Mouse (Mus musculus) adrenal gland, postnatal 36 days (tissue): ENCODE results near the gene Ush1g. TPM values are rescaled to one million over a fixed set of nuclear protein-coding genes. Genes with fewer than 3 reads are reported as not detected.
A peak's percentile ranks its signal among the peaks of the same experiment; 100 is the strongest.

Experiments
- DNase-seq, 2 experiments: peaks; one replicate each; pipeline ENCODE4 v3.0.0; 2021; ENCODE audit warnings: mixed read lengths in 1 of 2
- total RNA-seq, 2 experiments: library from RNA; stranded (reverse); gene quantifications; 2 replicates each; pipeline ENCODE4 v1.2.3; 2021

Gene Ush1g
- total RNA-seq, 2 experiments from 2014 or later = 0.40 to 0.49 TPM

DNA sequence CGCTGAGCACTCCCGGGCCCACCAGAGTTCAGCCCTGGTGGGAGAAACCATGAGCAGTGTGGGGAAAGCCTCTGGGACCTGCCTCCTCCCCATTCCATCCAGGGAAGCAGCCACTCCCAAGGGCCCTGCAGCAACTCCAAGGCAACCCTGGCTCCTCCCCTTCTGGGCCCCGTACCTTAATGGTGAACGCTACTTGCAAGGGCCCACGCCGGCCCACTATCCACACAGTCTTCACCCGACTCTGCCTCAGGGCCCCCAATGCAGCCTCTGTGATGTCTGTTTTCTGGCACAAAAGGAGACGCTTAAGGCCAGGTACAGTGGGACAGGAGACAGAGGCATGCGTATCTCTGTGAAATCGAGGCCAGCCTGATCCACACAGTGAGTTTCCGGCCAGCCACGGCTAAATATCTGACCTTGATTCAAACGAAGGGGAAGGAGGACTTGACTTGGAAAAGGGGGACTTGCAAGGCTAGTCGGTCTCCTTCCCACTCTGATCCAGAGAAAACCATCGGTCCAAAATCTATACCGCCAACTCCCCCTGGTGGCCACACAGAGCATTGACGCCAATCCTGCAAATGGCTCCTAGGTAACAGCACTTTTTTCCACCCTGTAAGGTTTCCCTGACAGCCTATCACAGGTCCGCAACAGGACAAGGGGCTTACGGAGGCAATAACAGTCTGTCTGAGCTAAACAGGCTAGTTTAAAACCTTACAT is 51.5 kb downstream of the Ush1g start:
- peak; percentile 79 to 84 for DNase-seq

DNA sequence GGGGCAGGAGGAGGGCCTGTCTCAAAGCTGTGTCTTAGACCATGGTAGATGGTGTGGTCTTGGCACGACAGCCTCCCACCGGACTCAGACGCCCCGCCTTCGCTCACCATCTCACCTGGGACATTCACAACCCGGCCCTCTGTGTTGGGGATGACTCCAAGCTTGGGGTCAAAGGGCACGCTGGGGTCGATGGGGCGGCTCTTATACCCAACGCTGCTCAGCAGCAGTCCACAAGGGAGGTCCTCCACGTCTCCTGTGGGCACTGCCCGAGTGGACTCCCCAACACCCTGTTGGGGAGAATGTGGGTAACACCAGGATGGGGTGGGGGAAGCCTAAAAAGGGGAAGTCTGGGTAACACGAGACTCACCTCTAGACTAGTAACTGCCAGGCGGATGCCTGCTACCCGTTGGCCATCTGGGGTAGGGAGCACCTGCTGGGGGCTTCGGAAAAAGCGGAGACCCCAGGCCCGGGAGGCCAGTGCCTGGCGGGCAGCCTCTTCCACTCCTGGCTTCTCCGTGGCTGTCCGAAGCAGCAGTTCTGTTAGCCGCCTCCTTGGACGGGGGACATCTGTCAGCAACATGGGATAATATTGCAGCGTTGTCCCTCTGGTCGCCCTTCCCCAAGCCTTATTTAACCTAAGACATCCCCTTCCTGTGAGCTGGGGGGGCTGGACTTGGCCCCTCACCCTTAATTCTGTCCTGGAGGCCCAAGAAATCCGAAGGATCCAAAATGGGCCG is 52.3 kb downstream of the Ush1g start:
- no peak for DNase-seq

- peak in 1 of 2 experiments; percentile 29 for DNase-seq
These were observed 53.9 kb downstream of the Ush1g start for GRCm38 (mm10) chr11:115267958-115268357.

DNA sequence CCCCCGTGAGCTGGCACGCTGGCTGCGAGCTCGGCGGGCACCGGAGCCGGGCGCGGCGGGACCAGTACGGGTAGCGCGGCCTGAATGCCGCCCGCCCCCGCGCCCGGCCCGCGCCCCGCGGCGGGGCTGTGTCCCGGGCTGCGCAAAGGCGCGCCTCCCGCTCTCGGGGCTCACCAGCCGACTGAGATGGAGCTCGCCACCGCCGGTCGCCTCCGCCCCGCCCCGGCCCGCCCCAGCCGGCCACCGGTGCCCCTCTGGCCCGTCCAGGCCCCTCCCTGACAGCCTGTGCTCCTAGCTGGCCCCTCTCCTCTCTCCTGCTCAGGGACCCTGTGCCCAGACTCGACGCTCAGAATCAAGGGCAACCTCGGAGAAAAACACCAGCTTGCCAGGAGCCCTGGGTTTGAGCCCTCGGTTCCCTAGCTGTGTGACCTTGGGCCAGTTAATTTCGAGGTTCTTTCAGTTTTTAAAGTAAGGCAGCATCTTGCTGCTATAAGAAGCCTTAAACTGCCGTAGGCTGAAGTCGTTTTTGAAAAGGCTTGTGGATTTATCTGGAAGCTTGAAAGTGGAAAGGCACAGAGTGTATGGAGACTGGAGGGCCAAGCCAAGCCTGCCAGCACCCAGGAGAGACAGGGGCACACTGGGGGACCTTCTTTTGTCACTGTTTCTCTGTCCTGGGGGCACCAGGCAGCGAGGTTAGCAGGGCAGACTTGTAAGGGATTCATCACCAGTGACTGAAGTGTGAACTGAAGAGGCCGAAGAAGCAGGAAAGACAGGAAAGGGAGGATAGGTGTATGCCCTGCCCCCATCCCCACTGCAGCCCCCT is 54.6 kb downstream of the Ush1g start, which contains the start of gene Grin2c:
Gene Grin2c (minus strand): TSS at position 183 of the 823 bp plus-strand sequence.
- DNase-seq = peak; percentile 66 to 68

DNA sequence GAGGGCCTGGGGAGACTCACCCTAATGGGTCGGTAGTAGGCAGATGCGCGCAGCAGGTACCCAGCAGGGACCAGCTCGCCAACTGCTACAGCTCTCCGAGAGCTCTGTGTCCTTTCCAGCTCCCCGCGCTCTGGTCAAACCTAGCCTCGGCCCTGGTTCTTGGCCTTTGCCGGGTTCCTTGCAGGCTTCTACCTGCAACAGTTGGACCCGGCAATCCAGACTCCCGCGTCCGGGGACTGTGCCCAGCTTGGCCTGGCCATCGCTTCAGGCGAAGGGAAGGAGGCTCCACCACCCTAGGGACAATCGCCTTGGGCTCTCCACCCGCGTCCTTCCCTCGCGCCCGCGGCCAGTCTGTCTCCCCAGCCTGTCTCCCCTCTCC is 55.5 kb downstream of the Ush1g start:
- DNase-seq = peak; percentile 50 to 61

DNA sequence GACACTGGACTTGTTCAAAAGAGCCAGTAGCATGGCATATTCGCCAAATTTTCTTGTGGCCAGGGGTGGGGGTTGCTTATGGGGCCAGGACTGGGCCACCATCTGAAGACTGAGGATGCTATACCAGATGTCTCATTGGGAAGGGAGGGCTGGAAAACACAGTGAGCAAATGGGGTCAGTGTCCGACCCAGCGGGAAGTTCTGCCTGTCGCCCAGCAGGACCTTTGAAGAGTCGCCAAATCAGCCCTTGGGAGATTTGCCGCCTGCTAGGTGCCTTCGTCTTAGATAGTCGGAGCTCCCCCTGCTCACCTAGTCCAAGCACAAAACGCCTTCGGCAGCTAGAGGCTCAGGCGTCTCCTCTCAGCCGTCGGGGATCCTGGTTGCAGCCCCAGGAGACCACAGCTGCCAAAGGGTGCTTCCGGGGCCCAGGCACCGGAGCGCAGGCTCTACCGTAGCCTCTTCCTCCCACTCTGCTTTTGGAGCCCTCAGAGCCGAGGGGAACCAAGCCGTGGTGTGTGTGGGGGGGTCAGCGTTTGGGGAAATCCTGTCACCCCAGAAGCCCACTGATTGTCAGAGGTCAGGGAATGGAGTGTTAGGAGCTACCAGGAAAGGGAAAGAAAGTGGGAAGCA is 56.0 kb downstream of the Ush1g start:
- DNase-seq = peak in 1 of 2 experiments; percentile 27

Other genes starting within 250 kb of the Ush1g start
- gene Rab37, start 230.6 kb downstream of the Ush1g start, total RNA-seq = under 1 TPM; 0.56 TPM
- 1 to 10 TPM in 1 of 2 experiments, under 1 TPM in 1; 0.69 to 1.0 TPM for gene Cd300lf, start 188.0 kb downstream of the Ush1g start, total RNA-seq
- gene Slc9a3r1, start 158.7 kb downstream of the Ush1g start, total RNA-seq = 10 to 100 TPM; 18.1 to 20.3 TPM
- 10 to 100 TPM; 19.9 to 23.2 TPM for gene Tmem104, start 134.6 kb downstream of the Ush1g start, total RNA-seq
- gene Nat9, start 134.2 kb downstream of the Ush1g start, total RNA-seq = 10 to 100 TPM; 26.7 to 29.4 TPM
- 1 to 10 TPM; 1.7 to 4.6 TPM for gene Grin2c, start 54.8 kb downstream of the Ush1g start, total RNA-seq
- 1,000 to 10,000 TPM; 1,168 to 1,492 TPM for gene Fdxr, start 45.0 kb downstream of the Ush1g start, total RNA-seq
- gene Fads6, start 24.4 kb downstream of the Ush1g start, total RNA-seq = 10 to 100 TPM; 47.5 to 75.9 TPM
- not detected for gene Otop2, start 14.9 kb downstream of the Ush1g start, total RNA-seq
- gene Otop3, start 12.7 kb upstream of the Ush1g start, total RNA-seq = not detected
- 10 to 100 TPM; 16.2 to 38.1 TPM for gene Hid1, start 45.7 kb upstream of the Ush1g start, total RNA-seq
- 100 to 1,000 TPM in 1 of 2 experiments, 10 to 100 TPM in 1; 82.1 to 136 TPM for gene Cdr2l, start 59.9 kb upstream of the Ush1g start, total RNA-seq
- 100 to 1,000 TPM; 147 to 162 TPM for gene Mrpl58, start 81.7 kb upstream of the Ush1g start, total RNA-seq
- 100 to 1,000 TPM; 567 to 597 TPM for gene Atp5h, start 97.9 kb upstream of the Ush1g start, total RNA-seq
- 10 to 100 TPM; 43.8 to 70.0 TPM for gene Kctd2, start 98.1 kb upstream of the Ush1g start, total RNA-seq
- under 1 TPM in 1 of 2 experiments, not detected in 1; 0.17 TPM for gene Trim80, start 118.5 kb upstream of the Ush1g start, total RNA-seq
- gene Slc16a5, start 140.4 kb upstream of the Ush1g start, total RNA-seq = under 1 TPM in 1 of 2 experiments, not detected in 1; 0.53 TPM
- 1 to 10 TPM; 7.3 to 8.2 TPM for gene Armc7, start 153.6 kb upstream of the Ush1g start, total RNA-seq
- gene Nt5c, start 169.8 kb upstream of the Ush1g start, total RNA-seq = 100 to 1,000 TPM in 1 of 2 experiments, 10 to 100 TPM in 1; 98.5 to 161 TPM
- gene Jpt1, start 192.3 kb upstream of the Ush1g start, total RNA-seq = 100 to 1,000 TPM in 1 of 2 experiments, 10 to 100 TPM in 1; 80.5 to 106 TPM
- 100 to 1,000 TPM; 248 to 259 TPM for gene Sumo2, start 214.2 kb upstream of the Ush1g start, total RNA-seq
- gene Nup85, start 242.4 kb upstream of the Ush1g start, total RNA-seq = 10 to 100 TPM; 44.0 to 44.8 TPM